Mouse (Mus musculus) v-Abl transformed pro-B cells (cell line): ENCODE measurements around the gene Fuz.

Source experiments
- in situ Hi-C, 2 experiments: fragments of 400-800 bp; cut with MboI; formaldehyde crosslinking; loops; one replicate each; pipeline ENCODE4 v1.15.1; 2025; ENCODE audit not compliant: unreplicated experiment in 2 of 2

Gene Fuz

DNA sequence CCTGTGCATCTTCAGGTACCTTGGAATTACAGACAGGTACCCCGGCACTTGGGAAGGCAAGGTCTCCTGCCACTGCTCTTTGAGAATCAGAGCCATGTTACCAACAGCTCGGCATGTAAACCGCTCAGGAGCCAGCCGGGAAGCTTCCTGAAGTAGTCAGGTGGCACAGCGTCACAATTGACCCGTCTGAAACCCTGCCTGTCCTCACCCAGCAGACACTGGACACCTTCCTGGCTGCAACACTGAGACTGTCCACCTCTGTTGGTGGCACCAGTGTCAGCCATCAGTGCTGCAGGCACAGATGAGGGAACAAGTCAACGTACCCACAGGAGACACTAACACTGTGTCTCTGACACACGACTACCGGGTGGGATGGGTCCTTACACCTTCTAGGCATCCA lies 19.4 kb downstream of the Fuz start:
- in situ Hi-C loops = no loop called here

DNA sequence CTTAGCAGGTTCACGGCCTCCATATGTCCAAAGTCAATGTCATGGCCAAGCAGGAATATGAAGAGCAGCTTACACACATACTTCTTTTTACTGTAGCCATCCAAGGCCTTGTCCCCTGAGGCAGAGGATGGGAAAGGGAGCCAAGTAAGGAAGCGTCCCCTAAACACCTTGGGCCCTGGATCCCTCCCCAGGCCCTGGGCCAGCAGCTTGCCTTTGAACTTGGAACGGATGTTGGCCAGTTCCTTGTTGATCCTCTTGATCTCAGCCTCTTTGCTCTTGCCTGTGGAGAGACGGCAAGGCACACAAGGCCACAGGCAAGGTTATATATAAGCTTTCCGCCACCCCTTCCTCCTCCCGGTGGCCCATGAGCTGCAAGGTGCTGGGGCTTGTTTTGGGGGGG lies 20.3 kb downstream of the Fuz start:
- in situ Hi-C loops = no loop called here

DNA sequence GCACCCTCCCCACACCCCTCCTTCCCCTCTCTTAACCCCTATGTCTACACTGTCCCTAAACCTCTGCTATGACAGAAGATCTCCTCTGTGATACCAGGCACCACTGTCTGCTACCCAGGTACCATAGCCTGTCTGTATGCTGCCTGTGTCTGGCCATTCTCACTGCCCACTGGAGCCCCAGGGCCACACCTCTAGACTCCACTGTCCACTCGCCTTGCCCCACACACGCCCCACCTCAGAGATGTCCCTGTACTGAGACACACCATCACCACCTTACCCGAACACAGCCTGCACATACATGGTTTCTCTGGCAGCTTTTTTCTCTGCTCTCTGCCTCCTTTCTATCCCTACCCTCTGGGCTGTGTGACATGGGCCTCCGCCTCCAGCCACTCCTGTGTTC lies 21.0 kb downstream of the Fuz start:
- in situ Hi-C loops = no loop called here

- in situ Hi-C loops = no loop called here
These were observed 22.3 kb downstream of the Fuz start for GRCm38 (mm10) chr7:44918219-44918618.

GRCm38 (mm10) chr7:44919127-44919526 lies 23.2 kb downstream of the Fuz start:
- in situ Hi-C loops = no loop called here

- in situ Hi-C loops = loop anchor here in 1 of 2 experiments (5.0 kb wide), 1 partner anchor 35 kb away; no protein-coding TSS in a partner anchor
These were observed 26.7 kb downstream of the Fuz start for GRCm38 (mm10) chr7:44922530-44922929.

- in situ Hi-C loops = loop anchor here in 1 of 2 experiments (25.0 kb wide), 1 partner anchor 1238 kb away; the partner anchor contains the start of gene Klk14
These were observed 29.6 kb downstream of the Fuz start for GRCm38 (mm10) chr7:44925468-44925867.

DNA sequence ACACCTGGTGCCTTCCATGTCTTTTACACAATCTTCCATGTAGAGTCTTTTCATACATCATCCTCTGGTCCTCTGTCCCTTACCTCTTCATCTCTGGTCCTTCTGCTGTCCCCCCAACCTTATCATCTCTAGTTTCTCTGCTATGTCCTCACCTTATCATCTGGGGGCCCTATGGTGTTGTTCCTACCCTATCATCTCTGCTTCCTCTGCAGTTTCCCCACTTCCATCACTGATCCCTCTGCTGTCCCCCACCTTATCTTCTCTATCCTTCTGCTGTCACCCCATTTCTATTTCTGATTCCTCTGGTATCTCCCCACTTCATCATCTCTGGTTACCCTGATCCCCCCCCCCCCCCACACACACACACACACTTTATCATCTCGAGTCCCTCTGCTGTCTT lies 32.7 kb downstream of the Fuz start:
- in situ Hi-C loops = loop anchor here in 1 of 2 experiments (25.0 kb wide), 1 partner anchor 1241 kb away; the partner anchor contains the start of gene Klk14

- in situ Hi-C loops = loop anchor here in 1 of 2 experiments (25.0 kb wide), 1 partner anchor 1242 kb away; the partner anchor contains the start of gene Klk14
These were observed 33.6 kb downstream of the Fuz start, which contains the start of gene Ap2a1 for GRCm38 (mm10) chr7:44929204-44930151. Ap2a1 (minus strand) TSS chr7:44929496.

DNA sequence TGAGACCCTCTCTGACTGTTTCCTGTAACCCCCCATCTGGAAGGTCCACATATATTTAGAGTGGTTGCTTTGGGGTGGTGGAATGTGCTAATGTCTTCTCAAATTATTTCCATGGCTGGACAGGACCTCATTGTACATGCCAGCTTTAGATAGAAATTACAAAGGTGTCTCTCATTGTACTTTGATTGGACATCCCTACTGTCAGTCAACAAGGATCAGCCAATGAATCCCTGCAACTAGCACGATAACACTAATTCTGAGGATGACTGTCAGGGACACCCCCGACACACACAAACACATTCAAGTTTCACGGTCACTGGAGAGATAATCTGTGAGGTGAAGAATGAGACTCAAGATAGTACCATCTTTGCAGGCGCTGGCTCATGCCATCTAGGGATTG lies 42.8 kb downstream of the Fuz start:
- in situ Hi-C loops = loop anchor here in 1 of 2 experiments (25.0 kb wide), 1 partner anchor 1251 kb away; the partner anchor contains the start of gene Klk14

GRCm38 (mm10) chr7:44942904-44943303 lies 47.0 kb downstream of the Fuz start, which contains the start of gene Tsks:
Tsks (plus strand) TSS chr7:44943204.
- in situ Hi-C loops = loop anchor here in 1 of 2 experiments (25.0 kb wide), 1 partner anchor 1256 kb away; the partner anchor contains the start of gene Klk14

- in situ Hi-C loops = loop anchor here in 1 of 2 experiments (10.0 to 25.0 kb wide), 4 partner anchors 55 to 1263 kb away; partner anchors contain the start of genes Acp4, Fuz, Gm15517 and Klk14
These were observed 54.0 kb downstream of the Fuz start for GRCm38 (mm10) chr7:44949922-44950321.

GRCm38 (mm10) chr7:44951960-44952359 lies 56.1 kb downstream of the Fuz start:
- in situ Hi-C loops = loop anchor here in 1 of 2 experiments (10.0 to 25.0 kb wide), 3 partner anchors 57 to 690 kb away; partner anchors contain the start of genes Acp4, Fuz, Gm15517 and Med25
